Mouse (Mus musculus) ES-E14 (cell line): ENCODE results near the gene Fbxo47.

Source experiments
- CHD2 ChIP-seq: IDR thresholded peaks from 2 replicates; pipeline ENCODE4 v1.6.1; 2014; ENCODE audit warnings: mild to moderate bottlenecking, low read depth, low read length, inconsistent platforms
- ZC3H11A ChIP-seq: IDR thresholded peaks from 2 replicates; pipeline ENCODE4 v1.6.1; 2012; ENCODE audit warnings: low read depth, mild to moderate bottlenecking, inconsistent platforms, low read length, borderline replicate concordance

- TF ChIP-seq ZC3H11A (no peak), CHD2 (no peak)
Measured at GRCm38 (mm10) chr11:97804841-97805661, 78.9 kb downstream of the Fbxo47 start.
